Mouse (Mus musculus) midbrain, embryonic 16.5 days (tissue): ENCODE results near the gene Ppp3ca. TPM values are rescaled to one million over a fixed set of nuclear protein-coding genes. Genes with fewer than 3 reads are reported as not detected.
A peak's percentile ranks its signal among the peaks of the same experiment; 100 is the strongest.

Experiments used
- ATAC-seq: fragments of 200-750 bp; cut with Nextera tagmentation; 2 replicates; pipeline ENCODE4 v1.8.0; 2017; ENCODE audit warnings: moderate TSS enrichment
- H3K27ac ChIP-seq: fragments of 300-500 bp; sonication (generic); 2 replicates; pipeline ENCODE4 v1.5.1; 2014; ENCODE audit warnings: mild to moderate bottlenecking, low read length, mixed read lengths
- H3K27me3 ChIP-seq: fragments of 300-500 bp; sonication (generic); 2 replicates; pipeline ENCODE4 v1.6.1; 2014; ENCODE audit warnings: low read depth, low read length, mixed read lengths; ENCODE audit not compliant: control insufficient read depth, insufficient read depth
- H3K36me3 ChIP-seq: fragments of 300-500 bp; sonication (generic); 2 replicates; pipeline ENCODE4 v1.6.1; 2014; ENCODE audit warnings: mild to moderate bottlenecking, low read length, moderate library complexity, mixed read lengths; ENCODE audit not compliant: control insufficient read depth, insufficient read depth
- H3K4me1 ChIP-seq: fragments of 300-500 bp; sonication (generic); 2 replicates; pipeline ENCODE4 v1.6.1; 2014; ENCODE audit warnings: mild to moderate bottlenecking, low read length, mixed read lengths; ENCODE audit not compliant: control insufficient read depth, insufficient read depth
- H3K4me2 ChIP-seq: fragments of 300-500 bp; sonication (generic); 2 replicates; pipeline ENCODE4 v1.6.1; 2014; ENCODE audit warnings: mild to moderate bottlenecking, low read length, mixed read lengths
- H3K4me3 ChIP-seq: fragments of 300-500 bp; sonication (generic); 2 replicates; pipeline ENCODE4 v1.5.1; 2014; ENCODE audit warnings: low read depth, mild to moderate bottlenecking, low read length, moderate library complexity, mixed read lengths
- H3K9ac ChIP-seq: fragments of 300-500 bp; sonication (generic); 2 replicates; pipeline ENCODE4 v1.6.1; 2014; ENCODE audit warnings: low read depth, low read length, mixed read lengths
- H3K9me3 ChIP-seq: fragments of 300-500 bp; sonication (generic); replicated peaks from 2 replicates; pipeline ENCODE4 v1.6.1; 2014; ENCODE audit warnings: mild to moderate bottlenecking, low read length, mixed read lengths; ENCODE audit not compliant: control insufficient read depth, poor library complexity, severe bottlenecking
- whole genome bisulfite sequencing: fragments of 180-500 bp; shearing (Covaris S2); extraction: QIAGEN DNeasy Blood & Tissue Kit; methylation state at CpG from one replicate; pipeline ENCODE4 v1.1.7; 2014; 5-methylcytosine and 5-hydroxymethylcytosine counted together
- polyA plus RNA-seq: library from polyadenylated mRNA; unstranded; fragments of >200 nt; fragmentation: Nextera tagmentation; extraction: Ambion mirVana; gene quantifications from 2 replicates; pipeline ENCODE4 v1.2.1, GENCODE M21; 2015

The Ppp3ca gene
- polyA plus RNA-seq, 1 experiment from 2014 or later, result 146 TPM

GRCm38 (mm10) chr3:136700447-136701009 lies 30.6 kb downstream of the Ppp3ca start:
- Histone ChIP-seq H3K27ac (no peak overlapping the region), H3K9ac (no peak overlapping the region), H3K4me1 (peaks cover 4% of the 10 kb centered on the region), H3K27me3 (no peaks in the 10 kb centered on the region), H3K4me3 (no peak overlapping the region), H3K36me3 (no peaks in the 10 kb centered on the region), H3K9me3 (no peaks in the 10 kb centered on the region), H3K4me2 (no peak overlapping the region)
- ATAC-seq, result no peak
- WGBS, result 71% methylated on average over 11 of the region's 11 CpGs

- Histone ChIP-seq H3K27me3 (no peaks in the 10 kb centered on the region), H3K9ac (no peak overlapping the region), H3K4me1 (peaks cover 4% of the 10 kb centered on the region), H3K27ac (no peak overlapping the region), H3K36me3 (no peaks in the 10 kb centered on the region), H3K9me3 (no peaks in the 10 kb centered on the region), H3K4me3 (no peak overlapping the region), H3K4me2 (no peak overlapping the region)
- ATAC-seq, result no peak
- 75% methylated on average over 2 of the region's 2 CpGs for WGBS
Measured at GRCm38 (mm10) chr3:136702861-136703260, 32.9 kb downstream of the Ppp3ca start.

DNA sequence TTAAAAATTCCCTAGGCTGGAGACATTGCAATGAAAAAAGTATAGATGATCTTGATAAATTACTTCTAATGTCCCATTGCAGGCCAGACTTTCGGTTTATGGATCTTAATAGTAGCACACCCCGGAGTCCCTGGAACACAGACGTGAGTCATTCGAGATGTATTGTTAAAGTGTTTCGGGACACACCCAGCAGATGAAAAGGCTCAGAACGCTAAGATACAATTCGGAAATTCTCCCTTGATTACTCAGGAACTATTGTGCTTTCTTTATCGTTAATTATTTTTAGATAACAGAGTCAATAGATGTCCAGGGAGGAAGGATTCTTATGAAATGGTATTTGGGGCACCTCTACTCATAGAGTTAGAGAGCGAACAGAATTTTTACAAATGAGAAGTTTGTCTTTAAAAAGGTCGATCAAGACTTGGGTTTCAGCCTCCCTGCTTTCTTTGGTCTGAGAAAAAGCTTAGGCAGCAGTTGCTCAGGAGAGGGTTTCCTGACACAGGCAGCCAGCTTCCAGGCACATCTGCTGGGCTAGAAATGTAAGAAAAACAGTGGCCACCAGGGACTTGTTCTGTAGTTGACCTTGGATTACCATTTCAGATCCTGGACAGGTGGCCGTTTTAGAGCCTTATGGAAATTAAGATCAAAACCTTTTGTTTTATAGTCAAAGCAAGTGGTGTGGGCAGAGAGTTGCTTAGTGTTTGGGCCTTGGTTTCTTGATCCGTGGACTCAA lies 34.8 kb downstream of the Ppp3ca start:
- Histone ChIP-seq H3K9me3 (no peaks in the 10 kb centered on the region), H3K9ac (no peak overlapping the region), H3K27ac (no peak overlapping the region), H3K36me3 (no peaks in the 10 kb centered on the region), H3K4me3 (no peak overlapping the region), H3K4me1 (peaks cover 6% of the 10 kb centered on the region), H3K27me3 (no peaks in the 10 kb centered on the region), H3K4me2 (no peak overlapping the region)
- ATAC-seq, result no peak
- 79% methylated on average over 12 of the region's 12 CpGs for WGBS

DNA sequence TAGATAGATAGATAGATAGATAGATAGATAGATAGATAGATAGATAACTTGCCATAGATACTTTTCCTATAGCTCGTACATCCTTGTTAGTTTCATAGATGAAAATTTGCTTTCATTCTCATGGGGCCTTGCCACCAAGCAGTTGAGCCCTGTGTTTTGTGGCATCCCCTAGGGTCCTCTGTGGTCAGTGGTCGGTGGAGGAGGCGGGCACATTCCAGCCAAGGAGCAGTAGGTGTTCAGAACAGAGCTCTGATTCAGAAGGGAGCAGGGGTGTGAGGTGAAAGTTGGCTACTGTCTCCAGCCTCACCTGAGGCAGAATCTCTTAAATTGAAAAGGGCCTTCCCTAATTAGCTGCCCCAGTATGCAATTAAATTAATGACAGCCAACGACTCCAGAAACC lies 36.1 kb downstream of the Ppp3ca start:
- no peak overlapping the region for H3K9ac ChIP-seq
- no peaks in the 10 kb centered on the region for H3K9me3 ChIP-seq
- H3K4me1 ChIP-seq, result peaks cover 2% of the 10 kb centered on the region
- WGBS, result 92% methylated on average over 4 of the region's 4 CpGs
- no peak overlapping the region for H3K4me2 ChIP-seq
- H3K27me3 ChIP-seq, result no peaks in the 10 kb centered on the region
- H3K4me3 ChIP-seq, result no peak overlapping the region
- no peak overlapping the region for H3K27ac ChIP-seq
- H3K36me3 ChIP-seq, result no peaks in the 10 kb centered on the region
- ATAC-seq, result no peak

DNA sequence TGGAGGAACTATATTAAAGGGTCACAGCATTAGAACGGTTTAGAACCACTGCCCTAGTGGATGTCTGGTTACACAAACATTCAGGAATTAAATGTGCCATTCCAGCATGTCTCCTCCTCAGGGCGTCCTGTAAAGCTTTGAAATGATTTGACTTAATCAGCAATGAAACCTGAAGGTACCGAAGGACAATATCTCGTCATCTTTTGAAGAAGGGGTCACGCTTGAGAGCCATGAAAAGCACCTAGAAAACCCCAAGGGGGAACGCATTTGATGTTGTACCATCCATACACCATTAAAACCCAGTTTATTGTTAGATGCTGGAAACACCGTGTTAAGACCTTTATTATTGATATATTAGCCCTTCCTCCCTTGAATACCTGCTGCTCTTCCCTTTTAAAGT lies 36.8 kb downstream of the Ppp3ca start:
- WGBS, result 68% methylated on average over 7 of the region's 7 CpGs

DNA sequence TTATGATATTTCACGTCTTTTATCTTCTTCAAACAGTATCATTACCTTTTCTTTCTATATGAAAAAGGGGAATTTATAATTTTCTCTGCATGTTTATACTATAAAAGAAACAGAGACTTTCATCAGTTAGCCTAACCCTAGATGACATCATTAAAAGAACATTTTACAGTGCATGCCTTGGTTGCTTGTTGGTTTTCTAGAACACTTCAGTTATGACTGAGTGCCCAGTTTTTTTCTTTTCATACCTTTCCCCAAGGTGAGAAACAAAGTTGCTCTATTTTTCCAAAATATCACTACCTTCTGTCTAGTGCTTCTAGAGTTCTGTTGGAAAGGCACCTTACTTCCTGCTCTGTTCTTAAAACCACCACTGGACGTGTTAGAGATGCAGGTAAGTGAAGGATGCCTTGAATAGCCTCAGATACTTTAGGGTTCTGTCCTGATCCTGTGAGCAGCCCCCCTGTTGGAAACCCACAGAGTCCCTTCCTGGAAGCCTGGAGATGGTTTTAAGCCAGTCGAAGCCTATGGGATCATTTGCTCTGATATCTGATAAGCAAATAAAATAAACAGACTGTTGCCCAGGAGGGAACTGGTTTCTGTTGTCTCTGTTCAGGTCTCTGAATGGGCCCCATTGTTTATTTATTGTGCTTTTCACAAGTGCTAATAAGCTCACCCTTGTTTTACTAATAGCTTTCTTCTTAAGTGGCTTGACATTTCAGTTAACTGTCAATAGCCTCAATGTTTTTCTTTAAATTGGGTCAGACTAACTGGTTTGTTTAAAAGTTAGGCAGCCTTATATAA lies 37.5 kb downstream of the Ppp3ca start:
- 51% methylated on average over 3 of the region's 3 CpGs for WGBS
- Histone ChIP-seq H3K4me1 (peaks cover 2% of the 10 kb centered on the region), H3K36me3 (0 out of 2 replicates have a peak, but pooled peaks cover 3% of the 10 kb centered on the region), H3K4me2 (no peak overlapping the region), H3K9me3 (no peaks in the 10 kb centered on the region), H3K9ac (no peak overlapping the region), H3K4me3 (no peak overlapping the region), H3K27ac (no peak overlapping the region), H3K27me3 (no peaks in the 10 kb centered on the region)
- no peak for ATAC-seq

More for the DNA sequence above, 36.8 kb downstream of the Ppp3ca start:
- no peaks in the 10 kb centered on the region for H3K9me3 ChIP-seq
- no peak overlapping the region for H3K4me2 ChIP-seq
- H3K27me3 ChIP-seq, result no peaks in the 10 kb centered on the region
- no peak overlapping the region for H3K4me3 ChIP-seq
- H3K27ac ChIP-seq, result no peak overlapping the region
- H3K36me3 ChIP-seq, result 0 out of 2 replicates have a peak, but pooled peaks cover 2% of the 10 kb centered on the region
- no peak overlapping the region for H3K9ac ChIP-seq
- no peak for ATAC-seq
- H3K4me1 ChIP-seq, result peaks cover 2% of the 10 kb centered on the region

- Histone ChIP-seq H3K27ac (no peak overlapping the region), H3K4me2 (no peak overlapping the region), H3K4me1 (peaks cover 2% of the 10 kb centered on the region), H3K9me3 (no peaks in the 10 kb centered on the region), H3K27me3 (no peaks in the 10 kb centered on the region), H3K9ac (no peak overlapping the region), H3K36me3 (0 out of 2 replicates have a peak, but pooled peaks cover 3% of the 10 kb centered on the region), H3K4me3 (no peak overlapping the region)
- whole genome bisulfite sequencing, result 70% methylated on average over 1 of the region's 1 CpGs
- no peak for ATAC-seq
Measured at GRCm38 (mm10) chr3:136708230-136708629, 38.3 kb downstream of the Ppp3ca start.

GRCm38 (mm10) chr3:136710310-136710906 lies 40.5 kb downstream of the Ppp3ca start:
- WGBS, result 54% methylated on average over 10 of the region's 10 CpGs
- no peaks in the 10 kb centered on the region for H3K27me3 ChIP-seq
- H3K36me3 ChIP-seq, result 0 out of 2 replicates have a peak, but pooled peaks cover 3% of the 10 kb centered on the region

More at GRCm38 (mm10) chr3:136710310-136710906, 40.5 kb downstream of the Ppp3ca start:
- Histone ChIP-seq H3K4me2 (no peak overlapping the region), H3K9ac (no peak overlapping the region), H3K9me3 (no peaks in the 10 kb centered on the region), H3K4me1 (peaks cover 2% of the 10 kb centered on the region), H3K4me3 (no peak overlapping the region), H3K27ac (no peak overlapping the region)
- ATAC-seq, result 0 out of 2 replicates have a peak, but pooled peaks have one; percentile 9
